Mouse (Mus musculus) ES-E14 (cell line): ENCODE data around the gene Vav3. TPM values are rescaled to one million over a fixed set of nuclear protein-coding genes. Genes with fewer than 3 reads are reported as not detected.

Source experiments
- DNase-seq: peaks from one replicate; pipeline ENCODE4 v3.0.0-alpha.2; 2013; ENCODE audit warnings: low read depth, low spot score
- H3K27ac ChIP-seq: 2 replicates; pipeline ENCODE4 v1.5.1; 2012; ENCODE audit warnings: low read depth, mild to moderate bottlenecking, low read length, moderate library complexity, mixed read lengths; ENCODE audit not compliant: poor library complexity, insufficient read depth, severe bottlenecking
- H3K36me3 ChIP-seq: 2 replicates; pipeline ENCODE4 v1.6.1; 2012; ENCODE audit warnings: mild to moderate bottlenecking, low read length, moderate library complexity, mixed read lengths; ENCODE audit not compliant: control insufficient read depth, poor library complexity, insufficient read depth, severe bottlenecking
- H3K4me1 ChIP-seq, 2 experiments: fragments of 150-350 bp in 1 of 2; sonication (generic) in 1 of 2; 2 replicates each; pipeline ENCODE4 v1.6.1; 2012; ENCODE audit warnings: low read length in 2 of 2, mild to moderate bottlenecking in 1 of 2, mixed read lengths in 1 of 2; ENCODE audit not compliant: control insufficient read depth in 2 of 2, insufficient read depth in 2 of 2, poor library complexity in 1 of 2
- H3K4me3 ChIP-seq, 2 experiments: fragments of 150-350 bp in 1 of 2; sonication (generic) in 1 of 2; 2 replicates each; pipeline ENCODE4 v1.5.1; 2012; ENCODE audit warnings: low read length in 2 of 2, low read depth in 1 of 2, mild to moderate bottlenecking in 1 of 2, mixed read lengths in 1 of 2; ENCODE audit not compliant: insufficient read depth in 1 of 2, poor library complexity in 1 of 2, severe bottlenecking in 1 of 2
- H3K9ac ChIP-seq: 2 replicates; pipeline ENCODE4 v1.6.1; 2012; ENCODE audit warnings: low read depth, mild to moderate bottlenecking, low read length, mixed read lengths; ENCODE audit not compliant: poor library complexity, insufficient read depth, severe bottlenecking
- H3K9me3 ChIP-seq: fragments of 150-350 bp; sonication (generic); 2 replicates; pipeline ENCODE4 v1.6.1; 2012; ENCODE audit warnings: low read depth, mild to moderate bottlenecking, low read length; ENCODE audit not compliant: control insufficient read depth, insufficient read depth
- CHD2 ChIP-seq: IDR thresholded peaks from 2 replicates; pipeline ENCODE4 v1.6.1; 2014; ENCODE audit warnings: mild to moderate bottlenecking, low read depth, low read length, inconsistent platforms
- HCFC1 ChIP-seq: IDR thresholded peaks from 2 replicates; pipeline ENCODE4 v1.6.1; 2012; ENCODE audit warnings: low read length, inconsistent platforms, borderline replicate concordance; ENCODE audit not compliant: insufficient read depth
- MAFK ChIP-seq: IDR thresholded peaks from 2 replicates; pipeline ENCODE4 v1.6.1; 2014; ENCODE audit warnings: mild to moderate bottlenecking, low read depth, low read length, inconsistent platforms; ENCODE audit not compliant: insufficient read depth
- ZC3H11A ChIP-seq: IDR thresholded peaks from 2 replicates; pipeline ENCODE4 v1.6.1; 2012; ENCODE audit warnings: low read depth, mild to moderate bottlenecking, inconsistent platforms, low read length, borderline replicate concordance
- ZNF384 ChIP-seq: IDR thresholded peaks from 2 replicates; pipeline ENCODE4 v1.6.1; 2012; ENCODE audit warnings: low read depth, low read length, inconsistent platforms
- in situ Hi-C, 2 experiments: fragments of 600-800 bp; cut with MboI; formaldehyde crosslinking; loops; one replicate each; pipeline ENCODE4 v1.15.1; 2025; ENCODE audit warnings: low sequenced_read_pairs in 2 of 2, inconsistent platforms in 1 of 2; ENCODE audit not compliant: unreplicated experiment in 2 of 2
- total RNA-seq: library from RNA; depleted of rRNA; stranded (reverse); fragments of 300-350 nt; gene quantifications from 2 replicates; pipeline ENCODE4 v1.2.3, GENCODE M21; 2012

Vav3 gene
- total RNA-seq, 1 experiment, result 1.6 TPM

GRCm38 (mm10) chr3:109355158-109355557 is 14.7 kb downstream of the Vav3 start:
- H3K4me1 ChIP-seq, result no peaks in the 10 kb centered on the region
- no peak overlapping the region for H3K27ac ChIP-seq
- TF ChIP-seq HCFC1, result no peak
- no peak for TF ChIP-seq ZNF384
- no peak for TF ChIP-seq CHD2
- no peak for TF ChIP-seq MAFK
- DNase-seq, result no peak
- H3K9ac ChIP-seq, result no peak overlapping the region
- in situ Hi-C loops, result no loop called here
- no peaks in the 10 kb centered on the region for H3K9me3 ChIP-seq
- H3K36me3 ChIP-seq, result no peaks in the 10 kb centered on the region
- H3K4me3 ChIP-seq, result no peak overlapping the region

- Histone ChIP-seq H3K9ac (no peak overlapping the region), H3K36me3 (no peaks in the 10 kb centered on the region), H3K9me3 (no peaks in the 10 kb centered on the region), H3K27ac (no peak overlapping the region), H3K4me1 (no peaks in the 10 kb centered on the region), H3K4me3 (no peak overlapping the region)
- DNase-seq, result no peak
- no peak for TF ChIP-seq HCFC1
- no peak for TF ChIP-seq ZNF384
- TF ChIP-seq CHD2, result no peak
- no peak for TF ChIP-seq MAFK
- no peak for TF ChIP-seq ZC3H11A
- in situ Hi-C loops, result no loop called here
These were observed 20.3 kb downstream of the Vav3 start for GRCm38 (mm10) chr3:109360746-109361145.

- H3K9ac ChIP-seq, result no peak overlapping the region
- in situ Hi-C loops, result no loop called here
- H3K4me3 ChIP-seq, result no peak overlapping the region
- no peaks in the 10 kb centered on the region for H3K4me1 ChIP-seq
- no peaks in the 10 kb centered on the region for H3K9me3 ChIP-seq
- no peaks in the 10 kb centered on the region for H3K36me3 ChIP-seq
- TF ChIP-seq MAFK (no peak), ZC3H11A (no peak), CHD2 (no peak), HCFC1 (no peak), ZNF384 (no peak)
- DNase-seq, result no peak
- H3K27ac ChIP-seq, result no peak overlapping the region
These were observed 21.4 kb downstream of the Vav3 start for GRCm38 (mm10) chr3:109361882-109362281.

- H3K27ac ChIP-seq, result no peak overlapping the region
- H3K4me3 ChIP-seq, result no peak overlapping the region
- DNase-seq, result no peak
- H3K9ac ChIP-seq, result no peak overlapping the region
- TF ChIP-seq ZNF384 (no peak), HCFC1 (no peak), MAFK (no peak), ZC3H11A (no peak), CHD2 (no peak)
- no peaks in the 10 kb centered on the region for H3K36me3 ChIP-seq
- in situ Hi-C loops, result no loop called here
- H3K4me1 ChIP-seq, result no peaks in the 10 kb centered on the region
- H3K9me3 ChIP-seq, result no peaks in the 10 kb centered on the region
These were observed 21.9 kb downstream of the Vav3 start for GRCm38 (mm10) chr3:109362310-109362709.

GRCm38 (mm10) chr3:109363522-109363921 is 23.1 kb downstream of the Vav3 start:
- H3K9me3 ChIP-seq, result no peaks in the 10 kb centered on the region
- TF ChIP-seq ZC3H11A, result no peak
- TF ChIP-seq MAFK, result no peak
- TF ChIP-seq ZNF384, result no peak
- TF ChIP-seq HCFC1, result no peak
- TF ChIP-seq CHD2, result no peak
- H3K9ac ChIP-seq, result no peak overlapping the region
- in situ Hi-C loops, result no loop called here
- no peak overlapping the region for H3K4me3 ChIP-seq
- no peaks in the 10 kb centered on the region for H3K36me3 ChIP-seq
- H3K27ac ChIP-seq, result no peak overlapping the region
- DNase-seq, result no peak
- H3K4me1 ChIP-seq, result no peaks in the 10 kb centered on the region
